Mouse (Mus musculus) erythroblast, embryonic 14.5 days (primary cell): ENCODE results near the gene Zfp366.

Experiments
- GATA1 ChIP-seq: IDR thresholded peaks from 2 replicates; pipeline ENCODE4 v1.6.1; 2012; ENCODE audit warnings: low read length, inconsistent platforms, mixed read lengths
- TAL1 ChIP-seq: IDR thresholded peaks from 3 replicates; pipeline ENCODE4 v1.6.1; 2012; ENCODE audit warnings: low read length, inconsistent platforms, mixed read lengths

DNA sequence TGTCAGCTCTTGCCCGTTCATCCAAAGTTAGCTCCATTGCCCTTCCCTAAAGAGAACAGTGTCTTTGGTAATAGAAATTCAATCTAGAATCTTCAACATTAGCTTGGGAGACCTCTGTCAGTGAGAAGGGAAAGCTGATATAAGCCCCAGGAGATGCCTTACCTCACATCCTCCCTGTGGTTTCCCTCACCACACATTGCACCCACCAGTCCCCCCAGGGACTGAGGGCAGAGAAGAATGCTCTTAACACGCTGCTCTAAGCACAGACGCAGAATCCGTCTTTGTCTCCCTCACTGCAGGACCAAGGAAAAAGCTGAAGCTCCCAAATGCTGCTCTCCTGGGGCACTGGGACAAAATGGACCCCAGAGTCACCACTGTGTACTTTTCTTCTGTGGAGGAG lies 58.3 kb downstream of the Zfp366 start:
- TF ChIP-seq TAL1 (no peak), GATA1 (no peak)
